Mouse (Mus musculus) mesoderm, embryonic 11.5 days (tissue): ENCODE measurements at regions not wholly inside any gene's neighbourhood (a gene's known extent, or its start where the extent isn't known, plus 50 kb on each side); places are given as distances from the start of the nearest gene placed in this dataset.

Experiments
- DNase-seq: peaks from one replicate; pipeline ENCODE4 v3.0.0-alpha.2; 2012; ENCODE audit warnings: low read depth, low spot score

DNA sequence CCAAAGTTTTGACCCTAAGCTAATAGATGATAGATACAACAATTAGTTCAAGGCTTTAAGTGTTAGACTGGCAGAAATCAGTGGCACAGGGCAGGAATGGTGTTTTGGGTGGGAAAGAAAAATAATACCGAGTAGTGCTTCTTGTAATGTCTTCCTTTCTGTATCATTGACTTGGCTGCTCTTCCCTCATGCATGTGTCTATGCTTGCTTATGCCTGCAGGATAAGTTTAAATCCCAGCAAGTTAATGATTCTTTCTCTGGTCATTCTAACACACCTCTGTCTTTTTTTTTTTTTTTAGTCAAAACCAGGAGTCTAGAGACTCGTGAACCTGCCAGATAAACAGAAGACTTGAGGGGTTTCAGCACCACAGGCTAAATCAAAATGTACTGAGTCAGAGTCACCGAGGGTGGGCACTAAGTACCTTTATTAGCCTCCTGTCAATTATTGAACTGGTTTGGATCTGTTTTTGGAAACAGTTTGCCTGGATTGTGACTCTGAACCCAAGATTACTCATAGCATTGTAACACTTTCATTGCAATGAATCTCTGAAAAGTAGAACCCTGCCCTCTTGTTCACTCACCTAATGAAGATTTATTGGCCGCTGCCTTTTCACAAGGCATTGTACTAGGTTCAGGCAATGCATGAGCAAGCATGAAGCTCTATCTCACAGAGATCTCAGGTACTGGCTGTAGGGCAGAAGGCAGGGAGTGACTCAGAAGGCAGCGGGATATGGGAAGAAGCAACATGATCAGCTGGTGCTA lies 374.8 kb upstream of the A1bg start:
- DNase-seq = no peak

DNA sequence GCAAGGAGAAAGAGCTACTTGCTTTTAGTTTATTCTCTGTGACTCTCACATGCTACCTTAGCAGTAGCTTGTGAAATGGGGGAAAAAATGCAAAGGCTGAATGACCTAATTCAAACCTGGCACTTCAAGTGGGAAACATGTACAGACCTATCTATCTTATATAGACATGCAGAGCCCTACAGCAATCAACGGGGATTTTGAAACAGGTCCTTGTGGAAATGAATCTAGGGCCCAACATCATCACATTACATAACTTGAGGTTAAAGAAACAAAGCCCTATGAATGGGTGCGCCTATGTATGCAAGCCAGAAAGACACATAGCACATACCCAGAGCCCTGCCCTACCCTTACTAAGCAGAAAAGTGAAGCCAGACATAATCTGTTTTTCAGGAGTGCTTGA lies 371.8 kb upstream of the A1bg start:
- DNase-seq = no peak

- DNase-seq = no peak
Observed at GRCm38 (mm10) chr15:61294131-61294530, 371.3 kb upstream of the A1bg start.

GRCm38 (mm10) chr15:61268766-61269165 lies 346.0 kb upstream of the A1bg start:
- DNase-seq = peak; percentile 16

DNA sequence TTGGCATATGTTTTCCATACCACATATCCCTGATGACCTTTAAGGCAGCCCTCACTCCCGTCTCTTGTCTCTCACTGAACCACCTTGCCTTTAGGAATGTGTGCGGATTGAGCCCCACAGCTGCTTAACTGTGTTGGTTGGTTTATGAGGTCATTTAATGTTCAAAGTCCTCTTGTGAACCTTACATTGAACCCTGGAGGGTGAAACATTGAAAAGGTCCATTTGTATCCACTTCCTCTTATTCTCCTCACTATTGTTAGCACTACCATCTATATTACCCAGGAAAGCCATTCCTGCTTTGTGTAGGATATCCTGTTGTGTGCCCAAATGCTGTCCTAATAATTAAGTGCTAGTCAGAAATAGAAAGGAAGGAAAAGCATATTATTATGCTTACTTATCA lies 336.2 kb upstream of the A1bg start:
- DNase-seq = peak; percentile 9

DNA sequence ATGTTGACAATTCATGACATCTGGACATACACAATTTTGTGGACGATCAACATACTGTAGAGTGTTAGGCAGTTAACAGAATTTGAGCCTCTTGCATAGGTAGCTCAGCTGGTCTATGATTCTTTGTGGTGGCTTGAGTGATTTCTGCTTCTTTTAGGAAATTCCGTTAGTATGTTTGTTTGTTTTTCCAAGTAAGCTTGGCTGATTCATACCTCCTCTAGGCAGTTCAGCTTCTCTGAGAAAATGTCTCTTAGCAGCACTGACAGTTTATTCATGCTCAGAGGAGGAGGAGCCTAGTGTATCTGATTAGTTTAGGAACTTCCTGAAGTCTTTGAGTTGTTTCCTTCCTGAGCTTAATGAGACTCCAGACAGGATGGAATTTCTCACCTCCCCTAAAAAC lies 321.7 kb upstream of the A1bg start:
- no peak for DNase-seq

DNA sequence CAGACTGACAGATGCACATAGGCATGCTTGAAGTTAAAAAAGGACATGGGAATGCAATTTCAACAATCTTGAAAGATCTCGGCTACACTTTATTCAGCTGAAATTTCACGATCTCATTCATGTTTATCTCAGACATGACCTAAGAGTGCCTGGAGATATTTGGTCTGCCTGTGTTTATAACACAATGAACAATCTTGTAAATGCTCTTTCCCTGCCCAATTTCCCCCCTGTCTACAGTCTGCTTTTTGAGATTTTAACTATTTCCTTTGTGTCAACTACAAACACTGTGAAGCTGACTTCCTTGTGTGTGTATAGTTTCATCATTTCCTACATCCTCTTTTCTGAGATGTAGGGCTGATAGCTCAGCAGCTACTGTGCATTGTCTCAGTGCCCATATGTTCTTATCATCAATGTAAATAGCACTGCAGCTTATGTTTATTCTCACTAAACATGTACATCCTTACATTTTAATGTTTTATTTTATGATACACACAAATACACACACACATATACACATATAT lies 319.4 kb upstream of the A1bg start:
- no peak for DNase-seq

- no peak for DNase-seq
Observed at GRCm38 (mm10) chr15:61241741-61242140, 318.9 kb upstream of the A1bg start.

DNA sequence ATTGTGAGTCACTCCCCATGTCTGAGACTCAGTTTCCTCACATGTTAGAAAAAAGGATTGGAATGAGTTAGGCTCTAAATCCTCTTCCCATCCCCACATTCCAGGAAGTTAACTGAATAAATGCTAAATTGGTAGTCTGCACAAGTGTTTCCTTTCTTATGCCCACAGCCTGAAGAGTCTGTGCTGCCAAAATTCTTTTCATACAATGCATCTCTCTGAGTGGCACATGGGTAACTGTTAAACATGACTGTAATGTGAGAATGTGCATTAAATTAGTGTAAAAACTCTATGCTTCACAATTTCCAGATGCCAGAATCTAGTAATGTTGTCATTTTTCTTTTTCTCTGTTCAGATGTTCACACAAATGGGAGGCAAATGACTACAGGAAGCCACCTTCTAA lies 317.5 kb upstream of the A1bg start:
- DNase-seq = no peak

DNA sequence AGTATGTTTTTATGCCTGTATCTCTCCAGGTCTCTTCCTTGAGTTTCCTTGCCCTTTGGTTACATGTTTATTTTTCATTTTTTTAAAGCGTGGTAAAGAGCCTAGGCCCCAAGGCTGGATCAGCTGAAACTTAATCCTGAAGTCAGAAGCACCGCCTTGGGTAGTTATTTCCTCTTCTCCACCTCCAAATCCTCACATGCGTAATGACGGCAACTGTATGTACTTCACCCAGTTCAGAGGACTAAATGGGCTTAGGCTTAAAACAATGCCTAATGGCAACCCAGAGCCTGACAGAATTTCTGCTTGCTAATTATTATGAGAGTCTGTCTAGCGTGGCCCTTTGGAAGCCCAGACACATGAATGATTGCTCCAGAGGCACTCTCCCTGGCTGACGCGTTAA lies 316.6 kb upstream of the A1bg start:
- DNase-seq = no peak

DNA sequence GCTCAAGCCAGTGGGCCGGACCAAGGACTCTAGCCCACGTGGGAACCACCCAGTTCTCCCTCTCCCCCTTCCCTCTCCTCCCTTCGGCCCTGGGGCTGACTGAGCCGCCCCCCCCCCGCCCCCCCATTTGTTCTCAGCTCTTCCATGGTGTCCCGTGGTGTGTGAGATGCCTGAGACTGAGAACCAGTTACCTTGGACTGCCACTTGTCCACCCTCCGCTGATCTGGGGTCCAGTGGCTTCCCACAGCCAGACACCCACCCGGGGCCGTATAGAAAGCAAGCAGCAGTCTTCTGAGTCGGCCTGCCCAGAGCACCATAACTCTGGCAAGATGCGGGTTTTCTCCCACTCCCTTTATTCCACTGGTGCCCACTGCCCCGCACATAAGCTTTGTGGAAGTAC lies 316.2 kb upstream of the A1bg start:
- DNase-seq = no peak

DNA sequence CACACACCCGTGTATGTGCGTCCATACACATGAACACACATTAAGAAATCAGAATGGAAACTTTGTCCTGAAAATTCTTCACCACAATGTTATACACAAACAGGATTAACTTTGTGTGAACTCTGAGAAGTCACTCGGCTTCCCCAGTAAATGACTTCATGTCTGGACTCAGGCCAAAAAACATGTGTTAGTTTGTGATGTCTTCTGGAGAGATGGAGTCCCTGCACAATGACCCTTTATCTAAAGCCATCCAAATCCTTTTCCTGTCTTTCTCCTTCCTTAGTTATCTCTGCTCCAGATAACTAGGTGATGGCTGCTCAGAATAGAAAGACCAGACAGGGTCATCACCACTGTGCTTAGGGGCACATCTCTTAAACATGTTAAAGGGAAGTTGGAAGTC lies 306.8 kb upstream of the A1bg start:
- DNase-seq = no peak

DNA sequence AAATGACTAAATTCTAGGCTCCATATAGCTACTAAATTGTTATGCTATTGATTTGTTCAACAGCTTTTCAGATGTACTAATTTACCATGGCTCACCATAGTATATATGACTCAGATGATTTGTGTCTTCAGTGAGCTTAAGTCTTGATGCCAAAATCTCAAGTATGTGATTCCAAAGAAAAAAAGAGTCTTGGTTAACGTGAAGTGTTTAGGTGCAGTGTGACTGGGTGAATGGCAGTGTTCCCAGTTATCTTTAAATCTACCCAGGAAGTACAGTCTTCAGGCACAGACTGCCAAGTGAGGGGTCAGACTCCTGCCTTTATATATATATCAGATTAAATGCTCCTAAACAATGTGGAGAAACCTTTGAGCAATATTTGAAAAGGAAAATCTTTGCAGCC lies 300.1 kb upstream of the A1bg start:
- DNase-seq = no peak

DNA sequence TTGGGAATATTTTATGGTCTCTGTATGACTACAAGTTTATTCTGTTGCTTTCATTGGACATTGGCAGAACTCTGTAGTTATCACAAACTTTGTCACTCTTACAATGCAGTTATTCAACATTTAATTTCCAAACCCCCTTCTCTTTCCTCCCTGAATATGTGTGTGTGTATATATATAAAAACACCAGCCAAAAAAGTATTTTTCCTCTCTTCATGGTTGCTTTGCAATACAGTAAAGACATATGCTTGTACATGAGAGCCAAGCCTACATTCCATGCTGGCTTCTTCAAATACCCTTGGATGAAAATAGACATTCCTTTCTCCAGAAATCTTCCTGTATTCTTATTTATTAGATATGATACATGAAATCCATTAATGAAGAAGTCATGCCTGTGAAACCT lies 287.3 kb upstream of the A1bg start:
- DNase-seq = no peak

DNA sequence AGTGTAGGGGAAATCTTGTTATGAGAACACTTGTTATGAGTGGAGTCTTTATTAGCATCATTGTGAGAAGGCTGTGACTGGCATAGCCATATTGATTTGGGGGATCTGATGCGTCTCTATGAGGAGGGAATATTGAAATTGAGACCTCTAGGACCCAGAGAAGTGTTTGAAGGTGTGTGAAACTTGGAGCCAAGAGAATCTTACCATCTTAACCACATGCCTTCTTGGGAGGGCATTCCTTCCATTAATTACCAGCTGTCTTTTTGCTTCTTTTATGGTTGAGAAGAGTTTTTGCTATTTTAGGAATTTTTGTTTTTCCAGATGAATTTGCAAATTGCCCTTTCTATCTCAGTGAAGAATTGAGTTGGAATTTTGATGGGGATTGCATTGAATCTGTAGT lies 267.2 kb upstream of the A1bg start:
- DNase-seq = no peak

DNA sequence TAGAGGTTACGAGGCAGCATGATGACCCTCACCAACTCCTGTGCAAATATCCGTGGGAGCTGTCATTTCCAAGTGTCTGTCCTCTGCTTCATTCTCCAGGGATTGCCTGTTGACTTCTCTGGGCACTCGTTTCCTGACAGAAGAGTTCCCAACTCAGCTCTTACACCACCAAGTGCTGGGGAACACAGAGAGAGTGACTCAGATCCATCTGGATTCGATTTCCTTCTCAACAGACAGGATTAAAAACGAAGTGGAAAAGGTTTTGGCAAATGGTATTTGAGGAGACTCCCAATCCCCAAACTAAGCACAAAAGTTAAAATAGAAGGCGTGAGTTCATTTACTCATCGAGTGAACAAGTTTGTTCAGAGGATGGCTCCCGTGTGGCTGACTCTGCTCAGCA lies 266.7 kb upstream of the A1bg start:
- DNase-seq = no peak

DNA sequence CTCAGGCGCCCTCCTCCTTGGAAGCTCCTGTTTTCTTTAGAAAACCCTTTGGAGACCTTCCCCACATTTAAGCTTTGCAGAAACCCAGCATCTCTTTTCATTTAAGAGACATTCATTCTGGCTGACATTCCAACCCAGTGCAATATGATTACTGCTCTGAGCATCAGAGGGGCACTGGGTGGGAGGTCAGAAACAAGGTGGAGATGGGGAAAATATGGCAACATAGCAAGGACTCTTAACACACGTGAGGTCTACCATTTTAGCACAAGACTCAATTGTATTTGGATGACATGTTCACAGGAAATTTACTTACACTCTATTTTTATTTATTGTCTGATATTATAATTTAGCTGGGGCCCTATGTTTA lies 261.8 kb upstream of the A1bg start:
- DNase-seq = no peak

DNA sequence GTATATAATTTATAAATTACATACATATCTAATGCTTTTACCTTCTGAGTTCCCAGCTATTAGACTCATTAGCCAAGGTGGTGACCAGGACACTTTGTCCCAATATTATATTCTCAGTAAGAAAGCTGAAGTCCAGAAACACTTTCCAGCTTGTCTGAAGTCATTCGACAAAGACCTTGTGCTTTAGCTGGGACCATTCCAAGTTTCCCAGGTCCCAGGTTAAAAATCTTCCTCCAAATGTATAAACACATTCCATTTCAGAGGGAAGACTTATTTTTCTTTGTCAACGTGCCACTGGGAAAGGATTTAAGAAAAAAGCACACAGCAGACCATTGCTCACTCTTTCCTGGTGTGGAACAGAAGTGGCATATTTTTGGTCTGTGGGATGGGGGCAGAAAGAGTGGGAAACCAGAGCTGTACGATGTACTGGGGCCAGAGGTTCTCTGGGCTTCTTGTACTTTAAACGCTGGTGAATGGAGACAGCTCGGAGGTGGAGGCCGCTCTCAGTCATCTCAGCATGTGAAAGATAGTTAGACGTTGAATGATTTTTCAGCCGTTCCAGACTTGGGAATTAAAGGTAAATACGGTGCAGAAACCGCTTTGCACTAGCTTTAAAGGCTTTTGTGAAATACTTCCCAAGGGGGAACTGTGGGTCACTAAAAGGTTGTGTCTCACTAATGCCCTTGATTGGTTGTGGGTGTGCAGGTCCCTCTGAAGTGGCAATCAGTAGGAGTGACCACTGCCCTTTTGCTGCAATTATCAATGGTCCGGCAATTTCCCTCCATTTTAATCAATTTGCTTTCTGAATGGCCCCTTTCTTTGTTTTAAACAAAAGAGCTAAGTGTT lies 261.2 kb upstream of the A1bg start:
- DNase-seq = peak; percentile 56

- DNase-seq = no peak
Observed at GRCm38 (mm10) chr15:61183291-61183690, 260.5 kb upstream of the A1bg start.

- DNase-seq = no peak
Observed at GRCm38 (mm10) chr15:61168842-61169416, 246.1 kb upstream of the A1bg start.

- no peak for DNase-seq
Observed at GRCm38 (mm10) chr15:61165050-61165449, 242.2 kb upstream of the A1bg start.

- DNase-seq = no peak
Observed at GRCm38 (mm10) chr15:61161397-61161796, 238.6 kb upstream of the A1bg start.

- no peak for DNase-seq
Observed at GRCm38 (mm10) chr15:61160666-61161065, 237.9 kb upstream of the A1bg start.
